Mouse (Mus musculus): Measurements from ENCODE around the gene Syncrip.
A peak's percentile ranks its signal among the peaks of the same experiment; 100 is the strongest.

Syncrip gene

DNA sequence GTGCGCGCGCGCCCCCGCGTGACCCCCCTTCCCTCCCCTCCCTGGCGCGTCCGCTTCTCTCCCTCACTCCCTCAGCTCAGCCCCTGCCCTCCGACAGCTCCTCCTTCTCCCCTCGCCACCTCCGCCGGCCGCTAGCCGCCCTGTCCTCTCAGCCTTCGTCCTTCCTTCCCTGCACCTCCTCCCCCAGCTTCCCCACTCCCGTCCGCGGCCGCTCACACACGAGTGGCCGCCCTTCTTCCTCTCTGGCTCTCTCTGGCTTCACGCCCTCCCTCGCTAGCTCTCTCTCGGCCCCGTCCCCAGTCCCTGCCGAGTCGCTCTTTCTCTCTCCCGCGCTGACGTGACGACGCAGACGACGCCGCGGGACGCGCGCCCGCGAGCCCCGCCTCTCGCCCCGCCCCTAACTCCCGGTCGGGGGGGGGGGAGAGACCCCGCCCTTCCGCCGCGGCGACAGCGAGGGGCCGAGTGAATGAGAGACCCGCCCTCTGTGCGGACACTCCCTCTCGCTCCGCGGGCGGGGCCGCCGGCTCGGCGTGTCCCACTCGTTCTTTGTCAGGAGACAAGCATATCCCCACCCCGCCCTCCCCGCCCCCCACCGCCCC lies at the start of gene Syncrip:
Gene Syncrip (minus strand): TSS at position 345 of the 599 bp plus-strand sequence.
- peak; percentile 67 to 78 for DNase-seq (ENCODE audit: low spot score in 2 of 2)

DNA sequence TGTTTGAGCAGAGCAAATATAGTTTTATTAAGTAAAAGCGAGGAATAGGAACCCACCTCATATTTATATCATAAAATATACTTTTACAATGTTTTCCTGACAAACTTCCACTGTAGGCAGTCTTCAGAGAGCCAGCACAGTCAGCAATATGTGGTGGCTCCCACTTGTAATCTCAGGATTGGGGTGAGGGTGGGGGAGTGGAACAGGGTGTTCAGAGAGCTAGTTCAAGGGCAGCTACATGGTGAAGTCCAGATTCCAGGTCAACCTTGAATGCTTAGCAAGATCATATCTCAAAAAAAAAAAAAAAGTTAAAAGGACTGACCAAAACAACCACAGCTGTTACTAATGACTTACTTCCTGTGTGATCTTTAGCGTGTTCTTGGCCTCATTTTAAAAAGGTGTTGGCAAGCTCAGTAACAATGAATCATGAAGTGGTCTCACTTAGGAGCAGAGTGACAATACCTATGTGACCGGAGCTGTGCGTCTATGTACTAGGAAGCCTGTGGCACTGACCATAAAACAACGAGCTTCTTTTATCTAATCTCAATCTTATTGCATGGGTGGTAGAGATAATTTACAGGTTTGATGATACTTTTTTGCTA lies 47.7 kb upstream of the Syncrip start:
- DNase-seq (ENCODE audit: low spot score in 2 of 2), result no peak

DNA sequence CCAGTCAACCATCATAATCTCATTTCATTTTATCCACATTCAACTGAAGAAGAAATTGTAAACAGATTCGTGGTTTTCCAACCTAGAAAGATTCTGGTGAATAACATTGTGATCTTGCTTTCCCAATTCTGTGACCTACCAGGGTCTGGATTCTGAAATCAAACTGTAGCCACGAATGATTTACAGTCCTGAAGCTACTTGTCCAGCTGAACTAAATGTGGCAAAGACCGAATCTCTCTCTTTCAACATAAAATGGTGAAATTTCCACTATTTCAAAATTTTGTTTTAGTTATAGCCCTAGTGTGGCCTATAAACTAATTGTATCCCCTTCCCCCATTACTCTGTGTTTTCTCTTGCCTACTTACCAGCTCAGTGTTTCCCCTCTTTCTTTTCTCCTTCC lies 47.2 kb upstream of the Syncrip start:
- DNase-seq (ENCODE audit: low spot score in 2 of 2), result no peak

DNA sequence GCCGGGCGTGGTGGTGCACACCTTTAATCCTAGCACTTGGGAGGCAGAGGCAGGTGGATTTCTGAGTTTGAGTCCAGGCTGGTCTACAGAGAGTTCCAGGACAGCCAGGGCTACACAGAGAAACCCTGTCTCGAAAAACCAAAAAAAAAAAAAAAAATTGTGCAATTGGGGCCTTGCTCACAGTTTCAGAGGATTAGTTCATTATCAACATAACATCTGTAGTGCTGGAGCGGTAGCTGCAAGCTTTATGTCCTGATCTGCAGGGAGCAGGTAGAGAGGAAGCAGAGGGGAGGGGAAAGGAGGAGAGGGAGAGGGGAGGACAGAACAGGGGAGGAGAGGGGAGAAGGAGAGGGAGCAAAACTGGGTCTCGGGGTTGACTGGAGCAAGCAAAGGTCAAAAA lies 46.4 kb upstream of the Syncrip start:
- no peak for DNase-seq (ENCODE audit: low spot score in 2 of 2)

DNA sequence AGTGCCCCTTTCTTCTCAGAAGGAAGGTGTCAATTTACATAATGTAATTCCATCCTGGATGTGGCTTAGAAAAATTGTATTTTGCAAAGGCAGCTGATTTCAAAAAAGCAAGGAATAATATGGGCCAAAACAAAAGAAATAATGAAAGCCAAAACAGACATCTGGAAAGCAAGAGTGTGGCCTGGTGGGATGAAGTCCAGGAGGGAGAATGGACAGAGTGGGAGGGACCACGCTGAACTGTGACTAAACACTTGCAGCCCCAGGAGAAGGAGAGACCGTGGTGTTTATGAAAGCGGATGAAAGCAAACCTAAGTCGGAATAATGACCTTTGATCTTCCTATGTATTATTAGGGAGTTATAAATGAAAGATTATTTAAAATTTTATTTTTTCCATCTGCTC lies 45.6 kb upstream of the Syncrip start:
- DNase-seq (ENCODE audit: low spot score in 2 of 2), result no peak

DNA sequence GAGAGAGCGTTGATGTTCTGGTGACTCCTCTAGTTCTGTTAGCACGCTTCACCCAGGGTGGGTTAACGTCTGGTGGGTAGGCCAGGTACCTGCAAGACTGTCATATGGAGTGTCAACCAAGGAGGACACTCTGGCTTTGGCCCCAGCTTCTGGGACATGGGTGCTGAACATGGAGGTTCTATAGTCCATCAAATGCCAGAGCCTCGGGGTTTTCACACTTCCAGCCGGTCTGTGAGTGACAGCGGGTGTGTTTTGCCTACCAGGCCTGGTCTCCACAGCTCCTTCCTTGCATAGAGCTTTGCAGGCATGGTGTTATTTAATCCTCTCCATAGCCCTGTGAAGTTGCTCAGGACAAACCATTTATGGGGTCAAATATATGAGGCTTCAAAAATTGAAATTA lies 43.0 kb upstream of the Syncrip start:
- no peak for DNase-seq (ENCODE audit: low spot score in 2 of 2)

DNA sequence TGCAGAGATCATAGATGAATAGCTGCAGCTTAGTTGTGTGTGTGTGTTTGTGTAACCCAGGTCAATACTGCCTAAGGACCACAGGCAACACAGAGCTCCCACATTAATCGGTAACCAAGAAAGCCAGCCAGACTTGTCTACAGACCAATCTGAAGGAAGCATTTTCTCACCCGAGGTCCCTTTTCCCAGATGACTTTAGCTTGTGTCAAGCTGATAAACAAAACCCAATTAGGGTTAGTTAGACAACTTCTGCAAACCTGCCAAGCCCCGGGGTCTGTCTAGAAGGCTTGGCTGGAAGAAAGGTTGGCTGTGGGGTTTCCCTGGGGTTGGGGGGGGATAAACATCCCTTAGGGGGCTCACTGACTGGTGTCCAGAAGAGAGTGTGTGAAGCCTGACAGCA lies 42.4 kb upstream of the Syncrip start:
- no peak for DNase-seq (ENCODE audit: low spot score in 2 of 2)

DNA sequence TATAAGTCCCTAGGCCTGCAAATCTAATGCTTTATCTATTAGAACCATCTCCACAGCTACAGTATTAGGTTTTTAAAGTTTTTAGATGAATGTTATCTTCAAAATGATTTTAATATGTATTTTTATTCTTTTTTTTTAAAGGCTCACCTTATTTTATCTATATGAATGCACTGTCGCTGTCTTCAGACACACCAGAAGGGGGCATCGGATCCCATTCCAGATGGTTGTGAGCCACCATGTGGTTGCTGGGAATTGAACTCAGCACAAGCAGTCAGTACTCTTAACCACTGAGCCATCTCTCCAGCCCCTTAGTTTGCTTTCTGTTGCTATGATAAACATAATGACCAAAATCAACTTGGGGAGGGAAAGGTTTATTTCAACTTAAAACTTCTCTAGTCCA lies 42.0 kb upstream of the Syncrip start:
- DNase-seq (ENCODE audit: low spot score in 2 of 2), result no peak

DNA sequence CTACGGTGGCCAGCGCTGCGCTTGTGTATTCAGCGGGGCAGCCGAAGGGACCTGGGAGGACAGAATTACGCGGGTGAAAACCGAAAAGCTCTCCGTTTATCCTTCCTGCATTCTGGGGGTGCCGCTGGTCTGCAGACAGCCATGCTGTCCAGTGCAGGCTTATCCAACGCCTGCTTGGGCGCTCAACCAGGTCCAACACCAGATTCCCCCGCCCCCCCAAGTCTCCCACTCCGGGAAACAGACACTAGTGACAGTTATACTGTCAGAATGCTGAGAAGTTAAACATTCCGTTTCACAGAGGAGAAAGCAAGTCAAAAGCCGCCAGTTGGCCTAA lies 40.9 kb upstream of the Syncrip start:
- no peak for DNase-seq (ENCODE audit: low spot score in 2 of 2)

DNA sequence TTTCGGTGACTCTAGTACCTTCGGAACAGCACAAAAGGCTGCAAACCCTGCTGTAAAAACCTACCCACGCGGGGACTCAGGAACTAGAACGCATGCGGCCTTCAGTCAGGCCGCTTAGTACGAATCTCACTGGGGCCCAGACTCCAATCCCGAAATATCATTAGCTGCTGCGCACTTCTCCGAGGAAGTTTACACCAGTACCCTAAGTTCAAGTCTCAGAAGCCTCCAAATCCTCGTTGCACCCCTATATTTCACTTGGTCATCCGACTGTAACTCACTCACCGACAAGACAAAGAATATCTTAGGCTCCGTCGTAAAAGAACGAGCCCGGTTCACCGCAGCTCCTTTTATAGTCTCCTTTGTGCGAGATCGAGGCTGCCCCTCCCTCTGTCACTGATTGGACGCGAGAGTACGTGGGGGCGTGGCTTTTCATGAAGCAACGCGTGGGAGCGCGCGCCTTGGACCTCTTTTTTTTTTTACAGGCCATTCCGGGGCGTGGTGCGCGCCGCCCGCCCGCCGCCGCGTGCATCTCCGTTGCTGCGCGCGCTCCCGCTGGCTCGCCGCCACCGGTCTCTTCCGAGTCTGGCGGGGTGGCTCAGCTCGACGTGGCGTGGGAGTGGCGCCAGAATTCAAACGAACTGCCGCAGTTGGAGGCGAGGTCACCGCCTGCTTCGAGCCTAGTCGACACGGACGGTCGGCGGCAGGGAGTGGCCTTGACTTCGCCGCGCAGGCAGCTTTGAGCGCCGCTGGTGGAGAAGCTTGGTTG lies 40.4 kb upstream of the Syncrip start:
- DNase-seq (ENCODE audit: low spot score in 2 of 2), result peak; percentile 85 to 92

DNA sequence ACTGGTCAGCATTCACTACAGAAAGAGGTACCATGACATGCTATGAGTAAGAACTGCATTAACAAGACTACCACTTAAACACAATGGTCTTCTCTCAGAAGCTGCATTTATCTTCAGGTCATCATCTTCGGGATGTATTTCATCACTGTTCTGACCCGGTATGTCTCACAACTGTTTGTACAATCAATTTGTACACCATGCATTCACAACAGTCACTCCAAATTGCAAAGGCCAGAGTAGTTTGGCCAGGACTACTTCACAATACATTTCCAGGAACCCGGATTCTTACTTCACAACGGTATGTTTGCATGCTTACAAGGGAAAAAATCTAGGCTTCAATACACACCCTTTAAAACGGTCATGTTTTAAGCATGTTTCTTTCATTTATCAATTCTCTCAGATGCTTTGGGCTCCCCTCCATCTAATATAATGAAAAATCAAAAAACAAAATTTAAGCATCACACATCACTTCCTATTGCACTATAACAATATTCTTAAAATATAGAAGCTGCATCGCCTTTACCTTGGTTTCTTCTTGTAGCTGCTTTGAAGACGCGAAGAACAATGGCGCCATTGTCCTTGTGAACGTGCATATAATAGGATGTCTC lies 39.7 kb upstream of the Syncrip start:
- no peak for DNase-seq (ENCODE audit: low spot score in 2 of 2)

DNA sequence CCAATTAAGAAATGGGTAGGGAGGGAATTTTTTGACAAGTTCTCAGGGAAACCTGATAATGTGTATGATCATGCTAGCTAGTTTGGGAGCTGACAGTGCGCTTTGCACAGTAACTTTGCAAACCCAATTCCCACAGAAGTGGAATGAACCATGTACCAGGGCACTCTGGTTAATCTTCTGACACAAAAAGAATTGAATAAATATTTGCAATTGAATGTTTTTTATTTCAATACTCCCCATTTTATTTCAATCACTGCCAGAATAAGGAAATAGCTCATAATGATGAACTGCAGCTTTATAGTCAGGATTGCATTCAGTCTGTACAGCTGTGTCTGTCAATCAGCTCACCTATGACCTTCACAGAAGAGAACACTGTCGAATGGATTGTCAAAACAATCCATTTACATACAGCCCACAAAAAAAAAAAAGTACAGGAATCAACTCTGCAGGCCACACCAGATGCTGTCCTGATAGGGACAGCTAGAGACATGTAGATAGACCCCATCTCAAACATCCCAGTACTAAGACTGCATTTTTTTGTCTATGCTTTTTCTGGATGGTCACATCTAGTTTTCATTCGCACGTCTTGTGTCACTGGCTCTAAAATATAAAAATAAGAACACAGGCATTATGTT lies 38.6 kb upstream of the Syncrip start:
- no peak for DNase-seq (ENCODE audit: low spot score in 2 of 2)

DNA sequence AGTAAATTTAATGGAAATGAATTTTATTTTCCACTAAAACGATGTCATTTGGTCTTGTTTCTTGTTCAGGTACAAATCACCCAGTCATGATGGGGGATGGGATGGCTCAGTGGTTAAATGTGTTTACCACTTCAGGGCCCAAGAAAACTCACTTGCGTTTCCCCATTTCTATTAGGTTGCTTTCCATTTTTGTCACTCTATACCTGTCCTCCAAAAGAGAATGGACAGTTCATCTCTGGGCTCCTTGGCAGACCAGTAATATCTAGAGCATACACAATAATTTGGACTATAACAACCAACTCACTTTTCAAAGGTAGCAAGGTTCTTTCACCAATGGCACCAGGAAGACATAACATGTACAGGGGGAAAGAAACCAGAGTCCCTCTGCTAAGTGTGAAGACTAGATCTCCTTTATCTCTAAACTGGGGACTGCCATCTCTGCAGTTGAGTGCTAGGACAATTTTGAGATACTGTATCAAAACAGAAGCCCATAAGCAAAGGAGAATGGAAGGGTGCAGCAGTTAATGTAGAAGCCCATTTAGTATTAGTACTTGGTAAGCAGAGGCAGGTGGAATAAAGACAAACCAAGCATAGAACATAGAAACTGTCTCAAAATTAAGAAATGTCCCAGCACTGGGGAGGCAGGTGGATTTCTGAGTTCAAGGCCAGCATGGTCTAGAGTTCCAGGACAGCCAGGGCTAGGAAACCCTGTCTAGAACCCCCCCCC lies 37.9 kb upstream of the Syncrip start:
- DNase-seq (ENCODE audit: low spot score in 2 of 2), result no peak

DNA sequence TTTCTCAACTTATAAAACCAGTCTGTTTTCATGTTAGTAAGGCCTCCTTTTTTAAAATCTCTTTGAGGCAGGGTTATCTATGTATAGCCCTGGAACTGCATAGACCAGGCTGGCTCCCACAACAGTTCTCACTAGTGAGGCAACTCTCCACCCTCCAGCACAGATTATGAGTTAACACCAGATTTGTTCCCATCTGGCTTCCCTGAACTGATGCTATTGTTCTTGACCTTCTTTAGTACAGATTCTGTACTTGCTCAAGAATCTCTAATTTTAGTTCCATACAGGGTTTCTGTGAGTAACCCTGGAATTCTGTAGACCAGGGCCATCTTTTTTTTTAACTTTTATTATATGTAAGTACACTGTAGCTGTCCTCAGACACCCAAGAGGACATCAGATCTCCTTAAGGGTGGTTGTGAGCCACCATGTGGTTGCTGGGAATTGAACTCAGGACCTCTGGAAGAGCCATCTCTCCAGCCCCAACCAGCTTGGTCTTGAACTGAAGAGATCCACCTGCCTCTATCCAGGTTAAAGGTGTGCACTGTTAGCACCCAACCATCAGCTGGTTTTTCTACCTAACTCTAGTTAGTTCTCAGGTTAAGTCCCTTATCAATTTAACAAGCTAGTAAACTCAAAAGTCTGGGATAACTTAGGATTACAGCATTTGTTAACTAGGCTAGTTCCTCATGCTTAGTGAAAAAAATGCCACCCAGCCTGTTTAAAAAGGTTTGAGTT lies 37.2 kb upstream of the Syncrip start:
- DNase-seq (ENCODE audit: low spot score in 2 of 2), result no peak

DNA sequence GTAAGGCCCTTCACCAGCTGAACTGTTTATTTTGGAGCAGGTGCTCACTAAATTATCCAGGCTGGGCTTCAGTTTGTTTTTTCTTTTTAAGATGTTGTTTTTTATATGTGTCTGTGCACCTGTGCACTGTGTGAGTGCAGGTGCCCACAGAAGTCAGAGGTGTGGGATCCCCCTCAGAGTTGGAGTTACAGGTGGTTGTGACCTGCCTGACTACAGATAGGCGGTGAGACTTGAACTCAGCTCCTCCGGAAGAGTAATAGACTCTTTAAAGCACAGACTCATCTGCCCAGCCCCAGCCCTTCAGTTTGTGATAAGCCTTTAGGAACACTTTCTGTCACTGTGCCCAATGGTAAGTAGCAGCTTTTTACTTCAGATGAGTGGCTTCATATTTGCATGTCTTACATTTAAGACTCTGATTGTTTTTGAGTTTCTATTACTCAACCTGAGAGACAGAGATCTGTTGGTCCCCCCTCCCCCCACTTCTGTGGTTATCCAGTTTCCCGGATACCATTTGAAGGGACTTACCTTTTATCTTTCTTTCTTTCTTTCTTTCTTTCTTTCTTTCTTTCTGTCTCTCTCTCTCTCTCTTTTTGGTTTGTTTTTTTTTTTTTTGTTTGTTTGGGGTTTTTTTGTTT lies 34.1 kb upstream of the Syncrip start:
- no peak for DNase-seq (ENCODE audit: low spot score in 2 of 2)

DNA sequence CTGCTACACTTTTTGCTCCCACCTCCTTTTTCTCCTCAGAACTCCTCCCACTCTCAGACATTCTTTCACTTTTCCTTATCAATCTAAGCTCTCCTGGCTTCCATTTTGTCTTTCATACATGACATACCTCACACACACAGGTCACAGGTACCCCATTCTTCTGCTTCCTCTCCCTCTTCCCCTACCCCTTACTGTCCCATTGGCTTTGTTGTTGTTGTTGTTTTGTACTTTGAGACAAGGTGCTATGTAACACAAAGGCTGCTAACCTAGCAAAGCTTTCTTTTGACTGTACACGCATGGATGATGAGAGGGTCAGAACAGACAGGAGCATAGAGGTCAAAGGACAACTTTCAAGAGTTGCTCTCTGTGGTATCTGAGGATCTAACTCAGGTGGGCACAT lies 33.2 kb upstream of the Syncrip start:
- no peak for DNase-seq (ENCODE audit: low spot score in 2 of 2)

DNA sequence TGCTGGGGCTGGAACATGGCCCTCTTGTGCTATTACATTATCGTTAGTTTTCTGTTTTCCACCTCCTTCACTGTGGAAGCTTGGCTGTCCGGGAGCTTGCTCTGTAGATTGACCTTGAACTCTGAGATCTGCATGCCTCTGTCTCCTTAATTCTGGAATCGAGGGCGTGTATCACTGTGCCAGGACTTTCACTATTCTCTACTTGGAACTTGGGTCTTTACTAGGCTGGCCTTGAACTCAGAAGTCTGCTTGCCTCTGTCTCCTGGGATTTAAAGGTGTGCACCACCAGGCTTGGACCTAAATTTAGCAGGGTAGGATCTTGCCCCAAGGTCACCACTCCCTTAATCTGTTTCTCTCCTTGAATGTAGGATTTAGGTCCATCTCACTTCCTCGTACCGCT lies 19.5 kb upstream of the Syncrip start:
- no peak for DNase-seq (ENCODE audit: low spot score in 2 of 2)

DNA sequence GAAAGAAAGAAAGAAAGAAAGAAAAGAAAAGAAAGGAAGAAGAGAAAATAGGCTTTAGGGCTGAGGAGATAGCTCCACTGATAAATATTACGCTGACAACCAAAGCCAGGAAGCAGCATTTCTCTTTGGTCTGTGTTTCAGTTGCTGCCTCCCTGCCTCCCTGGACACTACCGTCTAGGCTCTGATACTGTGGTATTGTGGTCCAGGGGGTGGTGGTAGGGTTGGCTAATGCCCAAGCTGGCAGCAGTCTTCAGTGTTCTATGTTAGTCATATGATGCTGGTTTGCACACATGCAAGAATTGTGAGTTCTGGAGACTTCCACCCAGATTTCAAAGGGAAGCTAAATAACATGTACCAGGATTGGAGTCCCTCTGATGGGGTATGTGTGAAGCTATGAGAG lies 17.7 kb upstream of the Syncrip start:
- no peak for DNase-seq (ENCODE audit: low spot score in 2 of 2)

DNA sequence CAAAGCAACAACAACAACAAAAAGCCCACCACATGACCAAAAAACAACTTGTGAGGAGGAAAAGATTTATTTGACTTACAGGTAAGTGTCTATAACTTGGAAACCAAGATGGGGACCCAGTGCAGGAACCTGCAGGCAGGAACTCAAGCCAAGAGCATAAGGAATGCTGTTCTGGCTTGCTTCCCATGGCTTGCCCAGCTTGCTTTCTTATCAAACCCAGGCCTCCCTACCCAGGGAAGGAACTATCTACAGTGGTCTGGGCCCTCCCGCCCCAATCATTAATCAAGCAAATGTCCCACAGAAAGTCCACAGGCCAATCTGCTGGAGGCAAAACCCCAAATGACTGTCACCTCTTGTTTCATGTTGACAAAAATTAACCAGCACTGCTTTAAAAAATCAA lies 10.1 kb upstream of the Syncrip start:
- DNase-seq (ENCODE audit: low spot score in 2 of 2), result no peak

DNA sequence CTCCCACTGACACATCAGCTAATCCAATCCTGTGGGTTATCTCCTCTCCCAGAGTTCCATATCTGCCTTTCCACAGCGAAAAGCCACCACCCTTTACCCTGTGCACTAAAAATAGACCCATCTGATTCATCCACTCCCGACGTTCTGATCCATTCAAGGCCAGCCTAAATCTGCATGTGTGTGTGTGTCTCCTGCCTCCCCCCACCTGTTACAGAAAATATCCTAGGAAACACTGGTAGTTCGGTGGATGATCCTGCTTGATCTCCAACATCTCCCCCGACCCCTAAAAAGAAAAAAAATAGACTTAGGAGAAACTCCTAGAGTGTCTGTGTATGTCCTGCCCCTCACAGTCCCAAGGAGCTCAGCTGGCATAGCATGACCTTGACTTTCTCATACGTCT lies 2.2 kb upstream of the Syncrip start:
- no peak for DNase-seq (ENCODE audit: low spot score in 2 of 2)

All from frontal cortex, postnatal 25 days (tissue).